Mouse (Mus musculus): ENCODE measurements around the gene Cxcl10. TPM values are rescaled to one million over a fixed set of nuclear protein-coding genes. Genes with fewer than 3 reads are reported as not detected.

The Cxcl10 gene
- polyA plus RNA-seq, 1 experiment from 2014 or later = 0.38 TPM

DNA sequence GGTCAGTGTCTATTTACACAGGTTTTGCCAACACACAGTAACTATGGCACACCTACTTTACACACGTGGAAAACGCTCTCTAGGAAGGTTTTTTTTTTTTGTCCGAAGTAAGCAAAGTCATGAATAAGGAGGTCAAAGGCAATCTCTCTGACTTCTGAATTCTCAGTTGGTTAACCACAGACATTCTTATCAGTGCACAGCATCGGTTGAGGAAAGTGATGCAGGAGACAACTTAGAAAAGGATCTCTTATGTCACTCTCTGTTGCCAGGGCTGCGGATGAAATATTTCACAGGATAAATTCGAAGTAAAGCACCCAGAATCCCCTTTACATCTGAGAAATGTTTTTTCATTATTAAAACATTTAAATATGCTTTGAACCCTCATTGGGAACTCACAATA, 21.3 kb downstream of the Cxcl10 start:
- Histone ChIP-seq H3K4me1 (ENCODE audit: control insufficient read depth, insufficient read depth, low read length) (no peaks in the 10 kb centered on the region), H3K4me2 (ENCODE audit: low read depth, low read length) (no peak overlapping the region), H3K4me3 (ENCODE audit: low read depth, low read length) (no peak overlapping the region), H3K36me3 (replicated peaks; ENCODE audit: control insufficient read depth, insufficient read depth, low read depth, low read length) (no peaks in the 10 kb centered on the region), H3K9me3 (replicated peaks; ENCODE audit: control insufficient read depth, low read length) (no peaks in the 10 kb centered on the region), H3K27ac (replicated peaks; ENCODE audit: low read depth, low read length) (no peak overlapping the region), H3K9ac (replicated peaks; ENCODE audit: low read length) (no peak overlapping the region), H3K27me3 (ENCODE audit: control insufficient read depth, insufficient read depth, low read length) (no peaks in the 10 kb centered on the region)
- 83% methylated on average over 6 of the region's 6 CpGs for WGBS
- DNase-seq (ENCODE audit: low spot score) = no peak
- ATAC-seq (replicated peaks; ENCODE audit: insufficient number of reproducible peaks, low FRiP score, low TSS enrichment, low read depth) = no peak

DNA sequence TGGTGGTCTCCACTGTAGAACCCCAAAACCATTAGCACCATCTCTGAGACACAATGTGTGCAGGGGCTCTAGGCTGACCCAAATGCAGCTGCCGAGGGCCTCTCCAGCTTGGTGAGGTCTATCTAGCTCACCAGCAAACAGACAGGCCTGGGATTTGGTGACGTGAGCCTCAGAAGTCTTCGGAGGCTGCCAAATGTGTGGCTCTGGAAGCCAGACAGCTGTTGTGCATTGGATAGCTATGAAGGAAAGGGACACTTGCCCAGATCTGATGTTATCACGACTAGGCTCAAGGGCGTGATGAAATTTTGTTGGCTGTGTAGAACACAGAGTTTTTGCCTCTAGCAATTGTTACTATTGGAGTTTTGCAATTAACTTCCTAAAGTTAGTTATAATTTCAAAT, 25.4 kb downstream of the Cxcl10 start:
- Histone ChIP-seq H3K4me3 (ENCODE audit: low read depth, low read length) (no peak overlapping the region), H3K36me3 (replicated peaks; ENCODE audit: control insufficient read depth, insufficient read depth, low read depth, low read length) (no peaks in the 10 kb centered on the region), H3K27me3 (ENCODE audit: control insufficient read depth, insufficient read depth, low read length) (no peaks in the 10 kb centered on the region), H3K9ac (replicated peaks; ENCODE audit: low read length) (no peak overlapping the region), H3K27ac (replicated peaks; ENCODE audit: low read depth, low read length) (no peak overlapping the region), H3K4me1 (ENCODE audit: control insufficient read depth, insufficient read depth, low read length) (no peaks in the 10 kb centered on the region), H3K9me3 (replicated peaks; ENCODE audit: control insufficient read depth, low read length) (no peaks in the 10 kb centered on the region), H3K4me2 (ENCODE audit: low read depth, low read length) (no peak overlapping the region)
- no peak for ATAC-seq (replicated peaks; ENCODE audit: insufficient number of reproducible peaks, low FRiP score, low TSS enrichment, low read depth)
- DNase-seq (ENCODE audit: low spot score) = no peak
- 83% methylated on average over 5 of the region's 5 CpGs for WGBS

DNA sequence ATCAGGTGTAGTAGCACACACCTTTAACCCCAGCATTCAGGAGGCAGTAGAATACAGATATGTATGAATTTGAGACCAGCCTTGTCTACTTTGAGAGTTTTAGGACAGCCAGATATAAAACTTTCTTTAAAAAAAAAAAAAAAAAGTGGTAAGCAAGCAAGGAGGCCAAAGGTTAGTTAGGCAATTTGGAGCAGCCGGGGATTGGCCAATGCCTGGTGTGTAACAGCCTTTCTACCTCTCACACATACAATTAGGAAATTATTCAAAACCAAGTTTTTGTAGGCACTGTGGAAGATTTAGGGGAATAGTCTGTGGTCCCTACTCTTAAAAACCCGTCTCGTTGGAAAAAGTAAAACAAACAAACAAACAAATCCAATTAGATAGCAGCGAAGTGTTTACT, 26.1 kb downstream of the Cxcl10 start:
- Histone ChIP-seq H3K36me3 (replicated peaks; ENCODE audit: control insufficient read depth, insufficient read depth, low read depth, low read length) (no peaks in the 10 kb centered on the region), H3K9ac (replicated peaks; ENCODE audit: low read length) (no peak overlapping the region), H3K4me3 (ENCODE audit: low read depth, low read length) (no peak overlapping the region), H3K4me1 (ENCODE audit: control insufficient read depth, insufficient read depth, low read length) (no peaks in the 10 kb centered on the region), H3K27me3 (ENCODE audit: control insufficient read depth, insufficient read depth, low read length) (no peaks in the 10 kb centered on the region), H3K9me3 (replicated peaks; ENCODE audit: control insufficient read depth, low read length) (no peaks in the 10 kb centered on the region), H3K27ac (replicated peaks; ENCODE audit: low read depth, low read length) (no peak overlapping the region), H3K4me2 (ENCODE audit: low read depth, low read length) (no peak overlapping the region)
- ATAC-seq (replicated peaks; ENCODE audit: insufficient number of reproducible peaks, low FRiP score, low TSS enrichment, low read depth) (no peak), DNase-seq (ENCODE audit: low spot score) (no peak)
- WGBS = 86% methylated on average over 4 of the region's 4 CpGs

DNA sequence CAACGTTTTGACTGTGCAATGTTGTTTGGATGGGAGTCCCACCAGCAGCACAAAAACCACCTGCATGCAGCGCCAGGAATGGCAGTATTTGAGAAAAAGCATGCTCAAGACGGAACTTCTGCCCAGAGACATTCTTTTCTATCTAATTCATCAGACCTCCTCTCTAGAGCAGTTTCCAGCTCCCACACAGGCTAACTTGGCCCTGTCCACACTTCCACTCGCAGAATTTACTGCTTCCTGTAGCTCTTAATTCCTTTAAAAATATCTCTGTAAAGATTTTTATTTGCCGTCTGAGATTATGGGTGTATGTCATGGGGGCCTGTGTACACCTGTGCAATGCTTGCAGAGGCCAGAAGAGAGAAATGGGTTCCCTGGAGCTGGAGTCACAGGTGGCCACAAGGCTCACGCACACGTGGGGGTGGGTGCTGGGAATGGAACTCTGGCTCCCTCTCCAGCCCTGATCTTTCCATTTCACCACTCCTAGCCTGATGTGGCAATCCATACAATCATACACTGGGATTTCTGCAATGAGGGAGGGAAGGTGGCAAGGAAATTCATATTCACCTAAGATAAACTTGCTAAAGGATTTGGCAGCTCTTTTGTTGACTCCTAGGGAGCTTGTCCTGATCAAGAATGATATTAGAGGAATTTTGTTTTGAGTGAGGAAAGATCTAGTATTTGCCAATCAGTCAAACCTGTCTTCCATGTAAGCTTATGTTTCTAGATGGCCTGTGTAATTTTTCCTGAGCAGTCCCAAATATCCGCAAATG, 26.9 kb downstream of the Cxcl10 start:
- H3K4me1 ChIP-seq (ENCODE audit: control insufficient read depth, insufficient read depth, low read length) = no peaks in the 10 kb centered on the region
- no peaks in the 10 kb centered on the region for H3K27me3 ChIP-seq (ENCODE audit: control insufficient read depth, insufficient read depth, low read length)
- WGBS = 80% methylated on average over 8 of the region's 8 CpGs
- H3K36me3 ChIP-seq (replicated peaks; ENCODE audit: control insufficient read depth, insufficient read depth, low read depth, low read length) = no peaks in the 10 kb centered on the region
- no peak overlapping the region for H3K4me2 ChIP-seq (ENCODE audit: low read depth, low read length)
- no peak overlapping the region for H3K27ac ChIP-seq (replicated peaks; ENCODE audit: low read depth, low read length)
- DNase-seq (ENCODE audit: low spot score) (no peak), ATAC-seq (replicated peaks; ENCODE audit: insufficient number of reproducible peaks, low FRiP score, low TSS enrichment, low read depth) (no peak)
- H3K9ac ChIP-seq (replicated peaks; ENCODE audit: low read length) = no peak overlapping the region
- no peaks in the 10 kb centered on the region for H3K9me3 ChIP-seq (replicated peaks; ENCODE audit: control insufficient read depth, low read length)
- no peak overlapping the region for H3K4me3 ChIP-seq (ENCODE audit: low read depth, low read length)

DNA sequence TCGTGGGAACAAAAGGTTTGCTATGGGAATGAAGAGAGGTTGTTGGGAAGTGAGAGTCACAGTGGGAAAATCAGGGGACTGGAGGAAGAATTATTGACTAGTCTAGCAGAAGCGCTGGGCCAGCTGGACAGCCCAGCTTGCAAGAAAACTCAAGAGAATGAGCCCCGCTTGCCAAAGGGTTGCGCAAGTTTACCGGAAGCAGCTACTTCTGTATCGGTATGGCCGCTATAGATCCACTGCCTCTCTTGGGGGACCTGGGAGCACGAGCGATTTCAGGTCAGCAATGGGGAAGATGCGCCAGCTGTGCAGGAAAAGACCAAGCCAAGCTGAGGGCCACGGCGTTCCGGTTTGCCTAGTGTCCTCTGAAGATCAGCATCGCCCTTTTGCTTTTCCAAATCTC, 30.1 kb downstream of the Cxcl10 start:
- no peaks in the 10 kb centered on the region for H3K27me3 ChIP-seq (ENCODE audit: control insufficient read depth, insufficient read depth, low read length)
- no peak for DNase-seq (ENCODE audit: low spot score)
- no peak overlapping the region for H3K9ac ChIP-seq (replicated peaks; ENCODE audit: low read length)
- H3K27ac ChIP-seq (replicated peaks; ENCODE audit: low read depth, low read length) = no peak overlapping the region
- ATAC-seq (replicated peaks; ENCODE audit: insufficient number of reproducible peaks, low FRiP score, low TSS enrichment, low read depth) = no peak
- H3K4me3 ChIP-seq (ENCODE audit: low read depth, low read length) = no peak overlapping the region
- H3K36me3 ChIP-seq (replicated peaks; ENCODE audit: control insufficient read depth, insufficient read depth, low read depth, low read length) = no peaks in the 10 kb centered on the region
- no peaks in the 10 kb centered on the region for H3K9me3 ChIP-seq (replicated peaks; ENCODE audit: control insufficient read depth, low read length)
- no peak overlapping the region for H3K4me2 ChIP-seq (ENCODE audit: low read depth, low read length)
- no peaks in the 10 kb centered on the region for H3K4me1 ChIP-seq (ENCODE audit: control insufficient read depth, insufficient read depth, low read length)
- WGBS = 92% methylated on average over 14 of the region's 14 CpGs

DNA sequence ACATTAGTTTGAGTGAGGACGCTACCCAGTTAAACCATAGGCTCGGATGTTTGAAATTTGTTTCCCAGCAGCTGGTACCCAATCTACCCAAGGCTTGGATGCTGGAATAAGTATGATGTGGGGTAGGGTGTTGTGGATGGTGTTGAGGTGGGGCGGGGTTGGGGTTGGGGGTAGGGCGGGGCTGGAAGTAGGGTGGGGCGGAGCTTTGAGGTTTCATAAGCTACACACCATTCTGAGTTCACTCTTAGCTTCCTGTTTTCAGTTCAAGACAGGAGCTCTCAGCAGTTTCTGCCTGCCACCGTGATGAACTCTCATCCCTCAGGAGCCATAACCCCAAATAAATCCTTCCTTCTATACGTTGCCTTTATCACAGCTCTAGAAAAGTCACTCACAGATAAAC, 30.6 kb downstream of the Cxcl10 start:
- H3K4me2 ChIP-seq (ENCODE audit: low read depth, low read length) = no peak overlapping the region
- no peaks in the 10 kb centered on the region for H3K36me3 ChIP-seq (replicated peaks; ENCODE audit: control insufficient read depth, insufficient read depth, low read depth, low read length)
- no peaks in the 10 kb centered on the region for H3K4me1 ChIP-seq (ENCODE audit: control insufficient read depth, insufficient read depth, low read length)
- no peak for DNase-seq (ENCODE audit: low spot score)
- H3K9me3 ChIP-seq (replicated peaks; ENCODE audit: control insufficient read depth, low read length) = no peaks in the 10 kb centered on the region
- H3K27ac ChIP-seq (replicated peaks; ENCODE audit: low read depth, low read length) = no peak overlapping the region
- 82% methylated on average over 7 of the region's 7 CpGs for WGBS
- no peak overlapping the region for H3K9ac ChIP-seq (replicated peaks; ENCODE audit: low read length)
- H3K27me3 ChIP-seq (ENCODE audit: control insufficient read depth, insufficient read depth, low read length) = no peaks in the 10 kb centered on the region
- H3K4me3 ChIP-seq (ENCODE audit: low read depth, low read length) = no peak overlapping the region
- ATAC-seq (replicated peaks; ENCODE audit: insufficient number of reproducible peaks, low FRiP score, low TSS enrichment, low read depth) = no peak

DNA sequence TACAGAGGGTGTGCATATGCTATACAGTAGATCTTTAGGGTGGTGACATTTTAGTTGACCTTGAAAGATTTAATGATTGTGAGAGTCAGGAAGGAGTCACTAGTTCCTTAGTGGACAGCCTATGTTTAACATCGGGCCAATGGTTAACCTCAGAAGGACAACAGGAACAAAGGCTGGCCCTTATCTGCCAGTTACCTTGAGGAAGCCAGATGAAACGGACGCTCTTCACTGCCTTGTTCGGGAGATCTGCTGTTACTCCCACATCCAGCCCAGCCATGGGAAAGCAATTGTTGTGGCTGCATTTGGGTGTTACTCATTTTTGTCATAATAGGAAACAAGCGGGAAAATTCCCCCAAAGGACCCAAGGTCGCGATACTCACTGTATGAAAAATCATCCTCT, 34.9 kb downstream of the Cxcl10 start:
- Histone ChIP-seq H3K9ac (replicated peaks; ENCODE audit: low read length) (no peak overlapping the region), H3K36me3 (replicated peaks; ENCODE audit: control insufficient read depth, insufficient read depth, low read depth, low read length) (no peaks in the 10 kb centered on the region), H3K9me3 (replicated peaks; ENCODE audit: control insufficient read depth, low read length) (no peaks in the 10 kb centered on the region), H3K4me3 (ENCODE audit: low read depth, low read length) (no peak overlapping the region), H3K27ac (replicated peaks; ENCODE audit: low read depth, low read length) (no peak overlapping the region), H3K4me1 (ENCODE audit: control insufficient read depth, insufficient read depth, low read length) (no peaks in the 10 kb centered on the region), H3K27me3 (ENCODE audit: control insufficient read depth, insufficient read depth, low read length) (no peaks in the 10 kb centered on the region), H3K4me2 (ENCODE audit: low read depth, low read length) (no peak overlapping the region)
- no peak for DNase-seq (ENCODE audit: low spot score)
- no peak for ATAC-seq (replicated peaks; ENCODE audit: insufficient number of reproducible peaks, low FRiP score, low TSS enrichment, low read depth)
- WGBS = 68% methylated on average over 7 of the region's 7 CpGs

DNA sequence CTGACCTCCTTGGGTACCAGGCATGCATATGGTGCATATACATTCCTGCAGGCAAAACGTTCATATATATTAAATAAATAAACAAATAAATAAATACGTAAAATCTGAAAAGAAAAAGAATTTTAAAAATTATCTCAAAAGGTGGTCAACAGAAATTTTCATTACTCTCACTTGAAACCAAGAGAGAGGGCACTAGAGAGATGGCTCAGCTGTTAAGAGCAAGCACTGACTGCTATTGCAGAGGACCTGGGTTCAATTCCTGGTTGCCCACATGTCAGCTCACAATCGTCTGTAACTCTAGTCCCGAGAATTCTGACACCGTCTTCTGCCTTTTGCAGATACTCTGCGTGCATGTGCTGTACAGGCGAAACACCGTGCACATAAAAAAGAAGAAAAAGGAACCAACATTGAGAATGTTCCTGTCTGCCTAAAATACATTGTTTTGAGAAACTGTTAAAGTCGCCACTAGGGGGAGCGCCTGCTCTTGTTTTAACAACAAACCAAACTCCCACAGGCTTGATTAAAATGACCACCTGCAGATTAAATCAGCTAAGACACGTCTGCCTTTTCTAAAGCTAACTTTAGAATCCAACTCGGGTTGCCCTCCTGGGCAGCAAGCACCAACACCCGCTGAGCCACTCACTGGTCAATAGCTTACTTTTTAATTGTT, 36.5 kb downstream of the Cxcl10 start:
- no peaks in the 10 kb centered on the region for H3K27me3 ChIP-seq (ENCODE audit: control insufficient read depth, insufficient read depth, low read length)
- 13% methylated on average over 13 of the region's 13 CpGs for WGBS
- DNase-seq (ENCODE audit: low spot score) (peak; percentile 93), ATAC-seq (replicated peaks; ENCODE audit: insufficient number of reproducible peaks, low FRiP score, low TSS enrichment, low read depth) (no peak)
- H3K4me3 ChIP-seq (ENCODE audit: low read depth, low read length) = no peak overlapping the region
- H3K27ac ChIP-seq (replicated peaks; ENCODE audit: low read depth, low read length) = no peak overlapping the region
- H3K4me1 ChIP-seq (ENCODE audit: control insufficient read depth, insufficient read depth, low read length) = no peaks in the 10 kb centered on the region
- H3K36me3 ChIP-seq (replicated peaks; ENCODE audit: control insufficient read depth, insufficient read depth, low read depth, low read length) = no peaks in the 10 kb centered on the region
- no peak overlapping the region for H3K9ac ChIP-seq (replicated peaks; ENCODE audit: low read length)
- no peaks in the 10 kb centered on the region for H3K9me3 ChIP-seq (replicated peaks; ENCODE audit: control insufficient read depth, low read length)
- H3K4me2 ChIP-seq (ENCODE audit: low read depth, low read length) = no peak overlapping the region

Data from embryonic facial prominence, embryonic 11.5 days (tissue).